Mouse (Mus musculus): Measurements from ENCODE around the gene Gadl1. TPM values are rescaled to one million over a fixed set of nuclear protein-coding genes. Genes with fewer than 3 reads are reported as not detected.

Gadl1 gene
- polyA plus RNA-seq, 1 experiment from 2014 or later = 0.50 TPM

GRCm38 (mm10) chr9:115914006-115914405 lies 4.8 kb downstream of the Gadl1 start:
- Histone ChIP-seq H3K36me3 (no peaks in the 10 kb centered on the region), H3K27me3 (ENCODE audit: insufficient read depth, poor library complexity, severe bottlenecking) (no peaks in the 10 kb centered on the region; the same call in 1 of the 2 replicates), H3K4me1 (replicated peaks) (no peaks in the 10 kb centered on the region), H3K4me3 (no peak overlapping the region), H3K9me3 (no peaks in the 10 kb centered on the region), H3K27ac (no peak overlapping the region)
- no peak for DNase-seq (ENCODE audit: low spot score)
- WGBS = 79% methylated on average over 7 of the region's 7 CpGs

GRCm38 (mm10) chr9:115915586-115916270 lies 6.5 kb downstream of the Gadl1 start:
- Histone ChIP-seq H3K4me3 (no peak overlapping the region), H3K27me3 (ENCODE audit: insufficient read depth, poor library complexity, severe bottlenecking) (no peaks in the 10 kb centered on the region), H3K27ac (no peak overlapping the region), H3K4me1 (replicated peaks) (no peaks in the 10 kb centered on the region), H3K36me3 (no peaks in the 10 kb centered on the region), H3K9me3 (no peaks in the 10 kb centered on the region)
- 90% methylated on average over 14 of the region's 14 CpGs for WGBS
- DNase-seq (ENCODE audit: low spot score) = no peak

GRCm38 (mm10) chr9:115919736-115920135 lies 10.5 kb downstream of the Gadl1 start:
- no peak for DNase-seq (ENCODE audit: low spot score)
- Histone ChIP-seq H3K4me1 (replicated peaks) (no peaks in the 10 kb centered on the region), H3K9me3 (no peaks in the 10 kb centered on the region), H3K4me3 (no peak overlapping the region), H3K27me3 (ENCODE audit: insufficient read depth, poor library complexity, severe bottlenecking) (no peaks in the 10 kb centered on the region), H3K27ac (no peak overlapping the region), H3K36me3 (no peaks in the 10 kb centered on the region)
- 91% methylated on average over 3 of the region's 3 CpGs for WGBS

GRCm38 (mm10) chr9:115922662-115923061 lies 13.4 kb downstream of the Gadl1 start:
- no peak overlapping the region for H3K27ac ChIP-seq
- no peaks in the 10 kb centered on the region for H3K9me3 ChIP-seq
- WGBS = 91% methylated on average over 10 of the region's 10 CpGs
- H3K4me3 ChIP-seq = no peak overlapping the region
- no peaks in the 10 kb centered on the region for H3K4me1 ChIP-seq (replicated peaks)
- H3K36me3 ChIP-seq = no peaks in the 10 kb centered on the region
- H3K27me3 ChIP-seq (ENCODE audit: insufficient read depth, poor library complexity, severe bottlenecking) = no peaks in the 10 kb centered on the region
- no peak for DNase-seq (ENCODE audit: low spot score)

GRCm38 (mm10) chr9:115924094-115924493 lies 14.8 kb downstream of the Gadl1 start:
- no peaks in the 10 kb centered on the region for H3K9me3 ChIP-seq
- H3K27ac ChIP-seq = no peak overlapping the region
- WGBS = 93% methylated on average over 1 of the region's 1 CpGs
- H3K4me3 ChIP-seq = no peak overlapping the region
- H3K4me1 ChIP-seq (replicated peaks) = no peaks in the 10 kb centered on the region
- no peaks in the 10 kb centered on the region for H3K36me3 ChIP-seq
- H3K27me3 ChIP-seq (ENCODE audit: insufficient read depth, poor library complexity, severe bottlenecking) = no peaks in the 10 kb centered on the region
- no peak for DNase-seq (ENCODE audit: low spot score)

GRCm38 (mm10) chr9:115931803-115932202 lies 22.5 kb downstream of the Gadl1 start:
- Histone ChIP-seq H3K9me3 (no peaks in the 10 kb centered on the region), H3K36me3 (no peaks in the 10 kb centered on the region), H3K27me3 (ENCODE audit: insufficient read depth, poor library complexity, severe bottlenecking) (no peaks in the 10 kb centered on the region), H3K4me1 (replicated peaks) (no peaks in the 10 kb centered on the region), H3K4me3 (no peak overlapping the region), H3K27ac (no peak overlapping the region)
- no peak for DNase-seq (ENCODE audit: low spot score)
- 85% methylated on average over 2 of the region's 2 CpGs for WGBS

- no peak for DNase-seq (ENCODE audit: low spot score)
- Histone ChIP-seq H3K27ac (no peak overlapping the region), H3K4me1 (replicated peaks) (no peaks in the 10 kb centered on the region), H3K27me3 (ENCODE audit: insufficient read depth, poor library complexity, severe bottlenecking) (no peaks in the 10 kb centered on the region), H3K9me3 (no peaks in the 10 kb centered on the region), H3K36me3 (no peaks in the 10 kb centered on the region), H3K4me3 (no peak overlapping the region)
- WGBS = 90% methylated on average over 4 of the region's 4 CpGs
Measured at GRCm38 (mm10) chr9:115932741-115933140, 23.5 kb downstream of the Gadl1 start.

GRCm38 (mm10) chr9:115933243-115933964 lies 24.1 kb downstream of the Gadl1 start:
- Histone ChIP-seq H3K4me1 (replicated peaks) (no peaks in the 10 kb centered on the region), H3K27me3 (ENCODE audit: insufficient read depth, poor library complexity, severe bottlenecking) (no peaks in the 10 kb centered on the region)

GRCm38 (mm10) chr9:115934288-115934687 lies 25.0 kb downstream of the Gadl1 start:
- H3K36me3 ChIP-seq = no peaks in the 10 kb centered on the region
- no peak overlapping the region for H3K4me3 ChIP-seq
- DNase-seq (ENCODE audit: low spot score) = no peak
- H3K9me3 ChIP-seq = no peaks in the 10 kb centered on the region
- WGBS = 91% methylated on average over 11 of the region's 11 CpGs
- H3K4me1 ChIP-seq (replicated peaks) = no peaks in the 10 kb centered on the region
- no peaks in the 10 kb centered on the region for H3K27me3 ChIP-seq (ENCODE audit: insufficient read depth, poor library complexity, severe bottlenecking)
- no peak overlapping the region for H3K27ac ChIP-seq

More at GRCm38 (mm10) chr9:115933243-115933964, 24.1 kb downstream of the Gadl1 start:
- Histone ChIP-seq H3K36me3 (no peaks in the 10 kb centered on the region), H3K9me3 (no peaks in the 10 kb centered on the region), H3K4me3 (no peak overlapping the region), H3K27ac (no peak overlapping the region)
- no peak for DNase-seq (ENCODE audit: low spot score)
- 76% methylated on average over 7 of the region's 7 CpGs for WGBS

GRCm38 (mm10) chr9:115936350-115936749 lies 27.1 kb downstream of the Gadl1 start:
- no peak overlapping the region for H3K4me3 ChIP-seq
- H3K4me1 ChIP-seq (replicated peaks) = no peaks in the 10 kb centered on the region
- no peaks in the 10 kb centered on the region for H3K36me3 ChIP-seq
- H3K27ac ChIP-seq = no peak overlapping the region
- no peaks in the 10 kb centered on the region for H3K27me3 ChIP-seq (ENCODE audit: insufficient read depth, poor library complexity, severe bottlenecking)
- DNase-seq (ENCODE audit: low spot score) = no peak
- no peaks in the 10 kb centered on the region for H3K9me3 ChIP-seq
- 83% methylated on average over 2 of the region's 2 CpGs for WGBS

- no peak overlapping the region for H3K4me3 ChIP-seq
- H3K9me3 ChIP-seq = no peaks in the 10 kb centered on the region
- no peak for DNase-seq (ENCODE audit: low spot score)
- peaks cover 3% of the 10 kb centered on the region; the same call in 1 of the 2 replicates for H3K4me1 ChIP-seq (replicated peaks)
- H3K27me3 ChIP-seq (ENCODE audit: insufficient read depth, poor library complexity, severe bottlenecking) = no peaks in the 10 kb centered on the region
- H3K36me3 ChIP-seq = no peaks in the 10 kb centered on the region
- 93% methylated on average over 5 of the region's 5 CpGs for WGBS
- no peak overlapping the region for H3K27ac ChIP-seq
Measured at GRCm38 (mm10) chr9:115937915-115938314, 28.7 kb downstream of the Gadl1 start.

GRCm38 (mm10) chr9:115939420-115939819 lies 30.2 kb downstream of the Gadl1 start:
- no peaks in the 10 kb centered on the region for H3K9me3 ChIP-seq
- no peaks in the 10 kb centered on the region for H3K27me3 ChIP-seq (ENCODE audit: insufficient read depth, poor library complexity, severe bottlenecking)
- no peaks in the 10 kb centered on the region for H3K36me3 ChIP-seq
- peaks cover 10% of the 10 kb centered on the region; the same call in 1 of the 2 replicates for H3K4me1 ChIP-seq (replicated peaks)
- no peak overlapping the region for H3K27ac ChIP-seq
- no peak overlapping the region for H3K4me3 ChIP-seq
- 87% methylated on average over 3 of the region's 3 CpGs for WGBS
- DNase-seq (ENCODE audit: low spot score) = no peak

- peaks cover 10% of the 10 kb centered on the region; the same call in 1 of the 2 replicates for H3K4me1 ChIP-seq (replicated peaks)
- no peaks in the 10 kb centered on the region for H3K9me3 ChIP-seq
- no peak overlapping the region for H3K27ac ChIP-seq
- WGBS = 85% methylated on average over 8 of the region's 8 CpGs
- no peaks in the 10 kb centered on the region for H3K27me3 ChIP-seq (ENCODE audit: insufficient read depth, poor library complexity, severe bottlenecking)
- H3K36me3 ChIP-seq = no peaks in the 10 kb centered on the region
- no peak for DNase-seq (ENCODE audit: low spot score)
- H3K4me3 ChIP-seq = no peak overlapping the region
Measured at GRCm38 (mm10) chr9:115941171-115941570, 31.9 kb downstream of the Gadl1 start.
